Mouse (Mus musculus) hindbrain, embryonic 11.5 days (tissue): ENCODE measurements around the gene Wwc1. TPM values are rescaled to one million over a fixed set of nuclear protein-coding genes. Genes with fewer than 3 reads are reported as not detected.

ENCODE experiments used
- ATAC-seq: fragments of 200-750 bp; cut with Nextera tagmentation; 2 replicates; pipeline ENCODE4 v1.8.0; 2017; ENCODE audit warnings: mild to moderate bottlenecking, moderate TSS enrichment, moderate library complexity; ENCODE audit not compliant: low FRiP score
- DNase-seq: peaks from one replicate; pipeline ENCODE4 v3.0.0-alpha.2; 2015; ENCODE audit warnings: low spot score
- H3K27ac ChIP-seq: fragments of 300-500 bp; sonication (generic); 2 replicates; pipeline ENCODE4 v1.5.1; 2014; ENCODE audit warnings: mild to moderate bottlenecking, low read depth, low read length
- H3K27me3 ChIP-seq: fragments of 300-500 bp; sonication (generic); 2 replicates; pipeline ENCODE4 v1.6.1; 2014; ENCODE audit warnings: mild to moderate bottlenecking, low read length, moderate library complexity, mixed read lengths; ENCODE audit not compliant: control insufficient read depth, insufficient read depth
- H3K36me3 ChIP-seq: fragments of 300-500 bp; sonication (generic); 2 replicates; pipeline ENCODE4 v1.6.1; 2014; ENCODE audit warnings: mild to moderate bottlenecking, low read length, moderate library complexity, mixed read lengths; ENCODE audit not compliant: control insufficient read depth, insufficient read depth
- H3K4me1 ChIP-seq: fragments of 300-500 bp; sonication (generic); replicated peaks from 2 replicates; pipeline ENCODE4 v1.6.1; 2014; ENCODE audit warnings: low read length, mixed read lengths; ENCODE audit not compliant: control insufficient read depth, insufficient read depth
- H3K4me2 ChIP-seq: fragments of 300-500 bp; sonication (generic); replicated peaks from 2 replicates; pipeline ENCODE4 v1.6.1; 2014; ENCODE audit warnings: mild to moderate bottlenecking, low read depth, low read length
- H3K4me3 ChIP-seq: fragments of 300-500 bp; sonication (generic); 2 replicates; pipeline ENCODE4 v1.5.1; 2014; ENCODE audit warnings: low read depth, low read length
- H3K9ac ChIP-seq: fragments of 300-500 bp; sonication (generic); 2 replicates; pipeline ENCODE4 v1.6.1; 2014; ENCODE audit warnings: low read depth, low read length
- H3K9me3 ChIP-seq: fragments of 300-500 bp; sonication (generic); 2 replicates; pipeline ENCODE4 v1.6.1; 2016; ENCODE audit warnings: low read length; ENCODE audit not compliant: control insufficient read depth
- WGBS: fragments of 180-500 bp; shearing (Covaris S2); extraction: QIAGEN DNeasy Blood & Tissue Kit; methylation state at CpG from one replicate; pipeline ENCODE4 v1.1.7; 2014; 5-methylcytosine and 5-hydroxymethylcytosine counted together
- polyA plus RNA-seq: library from polyadenylated mRNA; unstranded; fragments of >200 nt; fragmentation: Nextera tagmentation; extraction: Ambion mirVana; gene quantifications from 2 replicates; pipeline ENCODE4 v1.2.1, GENCODE M21; 2014

Gene Wwc1
- polyA plus RNA-seq, 1 experiment from 2014 or later, result 7.0 TPM

- ATAC-seq (no peak), DNase-seq (no peak)
- WGBS, result 66% methylated on average over 2 of the region's 2 CpGs
- Histone ChIP-seq H3K9me3 (no peaks in the 10 kb centered on the region), H3K4me3 (no peak overlapping the region), H3K27ac (no peak overlapping the region), H3K9ac (no peak overlapping the region), H3K4me2 (no peak overlapping the region), H3K36me3 (no peaks in the 10 kb centered on the region), H3K4me1 (0 out of 2 replicates have a peak, but pooled peaks cover 2% of the 10 kb centered on the region), H3K27me3 (no peaks in the 10 kb centered on the region)
Measured at GRCm38 (mm10) chr11:35919383-35919782, 60.9 kb downstream of the Wwc1 start.

- Histone ChIP-seq H3K4me3 (no peak overlapping the region), H3K36me3 (no peaks in the 10 kb centered on the region), H3K4me2 (no peak overlapping the region), H3K27ac (no peak overlapping the region), H3K27me3 (no peaks in the 10 kb centered on the region), H3K9ac (no peak overlapping the region), H3K4me1 (0 out of 2 replicates have a peak, but pooled peaks cover 2% of the 10 kb centered on the region), H3K9me3 (no peaks in the 10 kb centered on the region)
- ATAC-seq (no peak), DNase-seq (no peak)
- 81% methylated on average over 8 of the region's 8 CpGs for WGBS
Measured at GRCm38 (mm10) chr11:35916466-35917185, 63.7 kb downstream of the Wwc1 start.

- H3K27me3 ChIP-seq, result no peaks in the 10 kb centered on the region
- no peak overlapping the region for H3K9ac ChIP-seq
- H3K27ac ChIP-seq, result no peak overlapping the region
- 0 out of 2 replicates have a peak, but pooled peaks cover 2% of the 10 kb centered on the region for H3K4me1 ChIP-seq
- H3K36me3 ChIP-seq, result no peaks in the 10 kb centered on the region
- DNase-seq (no peak), ATAC-seq (no peak)
- WGBS, result 46% methylated on average over 8 of the region's 8 CpGs
- no peak overlapping the region for H3K4me2 ChIP-seq
- H3K9me3 ChIP-seq, result no peaks in the 10 kb centered on the region
- no peak overlapping the region for H3K4me3 ChIP-seq
Measured at GRCm38 (mm10) chr11:35915546-35915945, 64.8 kb downstream of the Wwc1 start.

GRCm38 (mm10) chr11:35913418-35914044 is 66.8 kb downstream of the Wwc1 start:
- 82% methylated on average over 6 of the region's 6 CpGs for WGBS

GRCm38 (mm10) chr11:35904955-35905550 is 75.3 kb downstream of the Wwc1 start:
- Histone ChIP-seq H3K9ac (no peak overlapping the region), H3K4me1 (no peaks in the 10 kb centered on the region), H3K27me3 (no peaks in the 10 kb centered on the region), H3K36me3 (no peaks in the 10 kb centered on the region), H3K9me3 (no peaks in the 10 kb centered on the region), H3K27ac (no peak overlapping the region), H3K4me2 (no peak overlapping the region), H3K4me3 (no peak overlapping the region)
- WGBS, result 83% methylated on average over 7 of the region's 7 CpGs
- DNase-seq (no peak), ATAC-seq (no peak)

More at GRCm38 (mm10) chr11:35913418-35914044, 66.8 kb downstream of the Wwc1 start:
- H3K9me3 ChIP-seq, result no peaks in the 10 kb centered on the region
- no peak for DNase-seq
- ATAC-seq, result no peak
- no peak overlapping the region for H3K4me2 ChIP-seq
- H3K36me3 ChIP-seq, result no peaks in the 10 kb centered on the region
- no peaks in the 10 kb centered on the region for H3K27me3 ChIP-seq
- no peak overlapping the region for H3K9ac ChIP-seq
- no peak overlapping the region for H3K4me3 ChIP-seq
- no peak overlapping the region for H3K27ac ChIP-seq
- H3K4me1 ChIP-seq, result no peaks in the 10 kb centered on the region

GRCm38 (mm10) chr11:35903079-35903478 is 77.2 kb downstream of the Wwc1 start:
- no peak for DNase-seq

GRCm38 (mm10) chr11:35899946-35900345 is 80.4 kb downstream of the Wwc1 start:
- H3K4me3 ChIP-seq, result no peak overlapping the region
- no peak overlapping the region for H3K9ac ChIP-seq
- no peak overlapping the region for H3K4me2 ChIP-seq
- no peaks in the 10 kb centered on the region for H3K9me3 ChIP-seq
- no peaks in the 10 kb centered on the region for H3K27me3 ChIP-seq
- no peaks in the 10 kb centered on the region for H3K4me1 ChIP-seq
- DNase-seq (no peak), ATAC-seq (no peak)
- 74% methylated on average over 9 of the region's 9 CpGs for WGBS
- no peaks in the 10 kb centered on the region for H3K36me3 ChIP-seq
- H3K27ac ChIP-seq, result no peak overlapping the region

More at GRCm38 (mm10) chr11:35903079-35903478, 77.2 kb downstream of the Wwc1 start:
- no peaks in the 10 kb centered on the region for H3K27me3 ChIP-seq
- 89% methylated on average over 9 of the region's 9 CpGs for WGBS
- no peaks in the 10 kb centered on the region for H3K9me3 ChIP-seq
- no peaks in the 10 kb centered on the region for H3K36me3 ChIP-seq
- no peak for ATAC-seq
- H3K4me2 ChIP-seq, result no peak overlapping the region
- no peak overlapping the region for H3K4me3 ChIP-seq
- no peaks in the 10 kb centered on the region for H3K4me1 ChIP-seq
- no peak overlapping the region for H3K9ac ChIP-seq
- H3K27ac ChIP-seq, result no peak overlapping the region

GRCm38 (mm10) chr11:35893454-35893853 is 86.9 kb downstream of the Wwc1 start:
- H3K9ac ChIP-seq, result no peak overlapping the region; the same call in 1 of the 2 replicates
- H3K36me3 ChIP-seq, result no peaks in the 10 kb centered on the region
- WGBS, result 34% methylated on average over 4 of the region's 4 CpGs
- H3K4me3 ChIP-seq, result no peak overlapping the region
- H3K4me2 ChIP-seq, result no peak overlapping the region
- peak; percentile 26 for DNase-seq
- ATAC-seq, result no peak
- H3K9me3 ChIP-seq, result no peaks in the 10 kb centered on the region
- H3K27me3 ChIP-seq, result no peaks in the 10 kb centered on the region
- H3K4me1 ChIP-seq, result peaks cover 5% of the 10 kb centered on the region
- H3K27ac ChIP-seq, result no peak overlapping the region; the same call in 1 of the 2 replicates
